Mouse (Mus musculus): ENCODE measurements around the gene Usp32. TPM values are rescaled to one million over a fixed set of nuclear protein-coding genes. Genes with fewer than 3 reads are reported as not detected.
"Not testable (repeated sequence)": the region's sequence is repeated elsewhere in the genome, so short reads cannot be mapped to it uniquely, and the experiment has no call there.

Usp32 gene
- polyA plus RNA-seq, 1 experiment from 2014 or later: 4.1 TPM

GRCm38 (mm10) chr11:85164371-85164770, 24.4 kb upstream of the Usp32 start:
- no peak overlapping the region for H3K9ac ChIP-seq (ENCODE audit: low read depth, low read length)

GRCm38 (mm10) chr11:85163014-85163413, 23.1 kb upstream of the Usp32 start:
- H3K4me3 ChIP-seq (replicated peaks; ENCODE audit: low read depth, low read length); DNase-seq (ENCODE audit: low spot score); H3K36me3 ChIP-seq (ENCODE audit: insufficient read depth, low read length); H3K4me1 ChIP-seq (replicated peaks; ENCODE audit: insufficient read depth, low read length); ATAC-seq (replicated peaks; ENCODE audit: low FRiP score, low read depth); H3K9me3 ChIP-seq (replicated peaks; ENCODE audit: low read length); H3K9ac ChIP-seq (ENCODE audit: low read depth, low read length); H3K27ac ChIP-seq; H3K4me2 ChIP-seq (ENCODE audit: low read length); H3K27me3 ChIP-seq (ENCODE audit: insufficient read depth, low read length): not testable (repeated sequence)
- WGBS: 82% methylated on average over 1 of the region's 1 CpGs

More at GRCm38 (mm10) chr11:85164371-85164770, 24.4 kb upstream of the Usp32 start:
- no peaks in the 10 kb centered on the region for H3K27me3 ChIP-seq (ENCODE audit: insufficient read depth, low read length)
- no peak for DNase-seq (ENCODE audit: low spot score)
- H3K4me2 ChIP-seq (ENCODE audit: low read length): no peak overlapping the region
- TF ChIP-seq CTCF (IDR thresholded peaks at IDR 0.05; ENCODE audit: low read depth): no peak
- no peak overlapping the region for H3K27ac ChIP-seq
- no peaks in the 10 kb centered on the region for H3K36me3 ChIP-seq (ENCODE audit: insufficient read depth, low read length)
- no peaks in the 10 kb centered on the region for H3K9me3 ChIP-seq (replicated peaks; ENCODE audit: low read length)
- no peak for ATAC-seq (replicated peaks; ENCODE audit: low FRiP score, low read depth)
- H3K4me1 ChIP-seq (replicated peaks; ENCODE audit: insufficient read depth, low read length): no peaks in the 10 kb centered on the region
- H3K4me3 ChIP-seq (replicated peaks; ENCODE audit: low read depth, low read length): no peak overlapping the region

DNA sequence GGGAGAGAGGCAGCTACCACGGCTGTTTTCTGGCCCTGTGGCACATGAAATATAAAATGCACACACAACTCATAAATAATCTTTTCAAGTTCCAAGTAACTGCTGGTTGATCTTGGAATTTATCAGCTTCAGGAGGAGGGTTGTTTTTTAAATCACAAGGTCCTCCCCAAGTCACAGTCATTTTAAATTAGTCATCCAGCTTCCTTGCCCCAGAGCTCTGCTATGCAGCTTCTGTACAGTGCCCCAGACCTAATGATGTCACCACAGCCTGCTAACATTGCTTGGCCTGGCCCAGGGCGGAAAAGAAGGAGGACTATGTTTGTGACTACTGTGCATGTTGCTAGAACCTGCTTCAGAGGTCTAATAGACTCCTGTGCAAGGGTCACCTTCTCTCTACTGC, 17.3 kb upstream of the Usp32 start:
- Histone ChIP-seq H3K27me3 (ENCODE audit: insufficient read depth, low read length) (no peaks in the 10 kb centered on the region), H3K4me2 (ENCODE audit: low read length) (no peak overlapping the region), H3K9me3 (replicated peaks; ENCODE audit: low read length) (no peaks in the 10 kb centered on the region), H3K9ac (ENCODE audit: low read depth, low read length) (no peak overlapping the region), H3K36me3 (ENCODE audit: insufficient read depth, low read length) (no peaks in the 10 kb centered on the region), H3K4me3 (replicated peaks; ENCODE audit: low read depth, low read length) (no peak overlapping the region), H3K27ac (no peak overlapping the region), H3K4me1 (replicated peaks; ENCODE audit: insufficient read depth, low read length) (no peaks in the 10 kb centered on the region)
- 48% methylated on average over 2 of the region's 2 CpGs for WGBS
- TF ChIP-seq CTCF (IDR thresholded peaks at IDR 0.05; ENCODE audit: low read depth): no peak
- DNase-seq (ENCODE audit: low spot score) (no peak), ATAC-seq (replicated peaks; ENCODE audit: low FRiP score, low read depth) (no peak)

DNA sequence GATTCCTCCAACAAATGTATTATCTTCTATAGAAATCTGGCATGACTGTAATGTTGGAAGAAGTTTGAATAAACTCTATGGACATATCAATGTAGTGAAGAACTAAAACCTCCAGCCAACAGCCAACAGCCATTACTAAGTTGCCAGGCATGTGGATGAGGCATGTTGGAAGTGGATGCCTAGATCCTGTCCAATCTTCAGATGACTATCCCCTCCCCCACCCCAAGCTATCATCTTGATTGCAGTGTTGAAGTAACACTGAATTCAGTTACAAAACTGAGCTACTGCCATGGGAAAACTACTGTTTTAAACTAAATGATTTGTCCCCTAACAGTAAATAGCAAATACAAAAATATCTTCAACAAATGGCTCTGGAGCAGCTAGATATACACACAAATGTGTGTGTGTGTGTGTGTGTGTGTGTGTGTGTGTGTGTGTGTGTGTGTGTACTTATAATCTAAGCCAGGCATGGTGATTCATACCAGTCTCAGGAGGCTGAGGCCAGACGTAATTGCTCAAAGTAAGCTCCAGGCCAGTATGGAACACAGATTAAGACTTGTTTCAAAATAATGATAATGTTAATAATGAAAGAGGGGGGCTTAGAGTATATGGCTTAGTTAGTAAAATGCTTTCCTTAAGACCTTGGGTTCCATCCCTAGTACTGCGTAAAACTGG, 12.4 kb upstream of the Usp32 start:
- DNase-seq (ENCODE audit: low spot score) (no peak), ATAC-seq (replicated peaks; ENCODE audit: low FRiP score, low read depth) (no peak)
- Histone ChIP-seq H3K9ac (ENCODE audit: low read depth, low read length) (no peak overlapping the region), H3K36me3 (ENCODE audit: insufficient read depth, low read length) (no peaks in the 10 kb centered on the region), H3K4me3 (replicated peaks; ENCODE audit: low read depth, low read length) (no peak overlapping the region), H3K4me2 (ENCODE audit: low read length) (no peak overlapping the region), H3K4me1 (replicated peaks; ENCODE audit: insufficient read depth, low read length) (no peaks in the 10 kb centered on the region), H3K9me3 (replicated peaks; ENCODE audit: low read length) (no peaks in the 10 kb centered on the region), H3K27me3 (ENCODE audit: insufficient read depth, low read length) (no peaks in the 10 kb centered on the region), H3K27ac (no peak overlapping the region)
- WGBS: 91% methylated on average over 2 of the region's 2 CpGs
- TF ChIP-seq CTCF (IDR thresholded peaks at IDR 0.05; ENCODE audit: low read depth): no peak

GRCm38 (mm10) chr11:85138776-85139474, 1.0 kb downstream of the Usp32 start:
- ATAC-seq (replicated peaks; ENCODE audit: low FRiP score, low read depth): no peak
- Histone ChIP-seq H3K4me3 (replicated peaks; ENCODE audit: low read depth, low read length) (peak overlapping the region; percentile 89), H3K9ac (ENCODE audit: low read depth, low read length) (peak overlapping the region; percentile 84), H3K36me3 (ENCODE audit: insufficient read depth, low read length) (no peaks in the 10 kb centered on the region), H3K9me3 (replicated peaks; ENCODE audit: low read length) (no peaks in the 10 kb centered on the region), H3K4me1 (replicated peaks; ENCODE audit: insufficient read depth, low read length) (no peaks in the 10 kb centered on the region), H3K4me2 (ENCODE audit: low read length) (peak overlapping the region; percentile 82), H3K27ac (peak overlapping the region; percentile 90), H3K27me3 (ENCODE audit: insufficient read depth, low read length) (no peaks in the 10 kb centered on the region)
- no peak for TF ChIP-seq CTCF (IDR thresholded peaks at IDR 0.05; ENCODE audit: low read depth)
- 1% methylated on average over 17 of the region's 17 CpGs for WGBS
- DNase-seq (ENCODE audit: low spot score): peak; percentile 43

DNA sequence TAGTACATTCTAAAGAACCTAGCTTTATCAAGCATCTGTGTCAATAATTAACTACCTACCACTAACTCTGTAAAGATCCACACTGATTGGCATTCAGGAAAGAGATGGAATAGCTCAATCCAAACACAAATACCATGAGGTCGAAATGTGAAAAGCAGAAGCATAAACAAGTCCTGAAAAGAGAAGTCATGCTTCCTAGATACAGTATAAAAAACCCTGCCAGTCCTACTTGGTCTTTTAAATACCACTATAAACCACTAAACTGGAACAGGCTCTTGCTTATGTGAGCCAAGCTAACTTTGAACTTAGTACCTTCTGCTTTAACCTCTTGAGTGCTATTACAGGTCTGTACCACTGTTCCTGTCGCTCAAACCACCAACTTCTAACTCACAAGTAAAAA, 8.4 kb downstream of the Usp32 start:
- no peak overlapping the region for H3K4me3 ChIP-seq (replicated peaks; ENCODE audit: low read depth, low read length)
- H3K27ac ChIP-seq: peak overlapping the region; percentile 20; the same call in 1 of the 2 replicates
- no peak overlapping the region for H3K9ac ChIP-seq (ENCODE audit: low read depth, low read length)
- 74% methylated on average over 2 of the region's 2 CpGs for WGBS
- no peaks in the 10 kb centered on the region for H3K36me3 ChIP-seq (ENCODE audit: insufficient read depth, low read length)
- H3K4me2 ChIP-seq (ENCODE audit: low read length): no peak overlapping the region
- no peak for DNase-seq (ENCODE audit: low spot score)
- no peaks in the 10 kb centered on the region for H3K27me3 ChIP-seq (ENCODE audit: insufficient read depth, low read length)
- TF ChIP-seq CTCF (IDR thresholded peaks at IDR 0.05; ENCODE audit: low read depth): no peak
- no peak for ATAC-seq (replicated peaks; ENCODE audit: low FRiP score, low read depth)
- H3K9me3 ChIP-seq (replicated peaks; ENCODE audit: low read length): no peaks in the 10 kb centered on the region
- no peaks in the 10 kb centered on the region for H3K4me1 ChIP-seq (replicated peaks; ENCODE audit: insufficient read depth, low read length)

Data from kidney, postnatal 0 days (tissue).